Mouse (Mus musculus): ENCODE results near the gene Trrap. TPM values are rescaled to one million over a fixed set of nuclear protein-coding genes. Genes with fewer than 3 reads are reported as not detected.
"Not testable (repeated sequence)": the region's sequence is repeated elsewhere in the genome, so short reads cannot be mapped to it uniquely, and the experiment has no call there.

Trrap gene
- 68.8 and 75.4 TPM in 2 replicates for polyA plus RNA-seq (2014; fragmentation: Nextera tagmentation; extraction: Ambion mirVana)

- ATAC-seq (ENCODE audit: low read depth): peak; percentile 7; the same call in 1 of the 2 replicates
- H3K36me3 ChIP-seq (ENCODE audit: control insufficient read depth, insufficient read depth, low read length): peaks cover 14% of the 10 kb centered on the region
Observed at GRCm38 (mm10) chr5:144767106-144767798, at the start of gene Trrap. Trrap (plus strand) TSS chr5:144767732.

GRCm38 (mm10) chr5:144719781-144720180 lies 47.8 kb upstream of the Trrap start:
- H3K4me2 ChIP-seq (ENCODE audit: low read depth, low read length): no peak overlapping the region
- no peak overlapping the region for H3K27ac ChIP-seq (replicated peaks; ENCODE audit: low read depth, low read length)
- H3K4me3 ChIP-seq (ENCODE audit: low read depth, low read length): no peak overlapping the region
- peak; percentile 16 for DNase-seq (ENCODE audit: low spot score)
- WGBS: 41% methylated on average over 6 of the region's 6 CpGs
- no peak overlapping the region for H3K9ac ChIP-seq (ENCODE audit: low read depth, low read length)
- H3K27me3 ChIP-seq (replicated peaks; ENCODE audit: control insufficient read depth, insufficient read depth, low read length): no peaks in the 10 kb centered on the region
- no peaks in the 10 kb centered on the region for H3K9me3 ChIP-seq (ENCODE audit: control insufficient read depth, low read length)
- no peaks in the 10 kb centered on the region for H3K4me1 ChIP-seq (ENCODE audit: control insufficient read depth, insufficient read depth, low read length)
- ATAC-seq (ENCODE audit: low read depth): no peak
- no peaks in the 10 kb centered on the region for H3K36me3 ChIP-seq (ENCODE audit: control insufficient read depth, insufficient read depth, low read length)

More at GRCm38 (mm10) chr5:144767106-144767798, at the start of gene Trrap:
- H3K9me3 ChIP-seq (ENCODE audit: control insufficient read depth, low read length); H3K27me3 ChIP-seq (replicated peaks; ENCODE audit: control insufficient read depth, insufficient read depth, low read length); H3K4me1 ChIP-seq (ENCODE audit: control insufficient read depth, insufficient read depth, low read length); DNase-seq (ENCODE audit: low spot score): not testable (repeated sequence)
- Histone ChIP-seq H3K4me3 (ENCODE audit: low read depth, low read length) (peak within 1 kb of the TSS; percentile 96), H3K4me2 (ENCODE audit: low read depth, low read length) (peak within 1 kb of the TSS; percentile 65), H3K27ac (replicated peaks; ENCODE audit: low read depth, low read length) (peak within 1 kb of the TSS; percentile 97), H3K9ac (ENCODE audit: low read depth, low read length) (peak within 1 kb of the TSS; percentile 97)
- WGBS: 86% methylated on average over 12 of the region's 15 CpGs

GRCm38 (mm10) chr5:144720281-144720680 lies 47.3 kb upstream of the Trrap start:
- no peak overlapping the region for H3K9ac ChIP-seq (ENCODE audit: low read depth, low read length)
- no peak overlapping the region for H3K4me3 ChIP-seq (ENCODE audit: low read depth, low read length)
- no peaks in the 10 kb centered on the region for H3K27me3 ChIP-seq (replicated peaks; ENCODE audit: control insufficient read depth, insufficient read depth, low read length)
- H3K4me2 ChIP-seq (ENCODE audit: low read depth, low read length): no peak overlapping the region
- DNase-seq (ENCODE audit: low spot score) (peak; percentile 17), ATAC-seq (ENCODE audit: low read depth) (no peak)
- H3K27ac ChIP-seq (replicated peaks; ENCODE audit: low read depth, low read length): no peak overlapping the region
- no peaks in the 10 kb centered on the region for H3K4me1 ChIP-seq (ENCODE audit: control insufficient read depth, insufficient read depth, low read length)
- H3K36me3 ChIP-seq (ENCODE audit: control insufficient read depth, insufficient read depth, low read length): no peaks in the 10 kb centered on the region
- no peaks in the 10 kb centered on the region for H3K9me3 ChIP-seq (ENCODE audit: control insufficient read depth, low read length)
- WGBS: 45% methylated on average over 4 of the region's 4 CpGs

- DNase-seq (ENCODE audit: low spot score) (no peak), ATAC-seq (ENCODE audit: low read depth) (no peak)
- Histone ChIP-seq H3K4me1 (ENCODE audit: control insufficient read depth, insufficient read depth, low read length) (no peaks in the 10 kb centered on the region), H3K9ac (ENCODE audit: low read depth, low read length) (no peak overlapping the region), H3K9me3 (ENCODE audit: control insufficient read depth, low read length) (no peaks in the 10 kb centered on the region), H3K4me2 (ENCODE audit: low read depth, low read length) (no peak overlapping the region), H3K4me3 (ENCODE audit: low read depth, low read length) (no peak overlapping the region), H3K27me3 (replicated peaks; ENCODE audit: control insufficient read depth, insufficient read depth, low read length) (peaks cover 11% of the 10 kb centered on the region; the same call in 1 of the 2 replicates), H3K36me3 (ENCODE audit: control insufficient read depth, insufficient read depth, low read length) (no peaks in the 10 kb centered on the region), H3K27ac (replicated peaks; ENCODE audit: low read depth, low read length) (no peak overlapping the region)
- WGBS: 19% methylated on average over 2 of the region's 2 CpGs
Observed at GRCm38 (mm10) chr5:144724926-144725325, 42.6 kb upstream of the Trrap start.

- ATAC-seq (ENCODE audit: low read depth) (no peak), DNase-seq (ENCODE audit: low spot score) (no peak)
- peaks cover 11% of the 10 kb centered on the region; the same call in 1 of the 2 replicates for H3K27me3 ChIP-seq (replicated peaks; ENCODE audit: control insufficient read depth, insufficient read depth, low read length)
- no peak overlapping the region for H3K9ac ChIP-seq (ENCODE audit: low read depth, low read length)
- H3K36me3 ChIP-seq (ENCODE audit: control insufficient read depth, insufficient read depth, low read length): no peaks in the 10 kb centered on the region
- H3K4me2 ChIP-seq (ENCODE audit: low read depth, low read length): no peak overlapping the region
- 77% methylated on average over 3 of the region's 3 CpGs for WGBS
- H3K4me3 ChIP-seq (ENCODE audit: low read depth, low read length): no peak overlapping the region
- H3K27ac ChIP-seq (replicated peaks; ENCODE audit: low read depth, low read length): no peak overlapping the region
- H3K9me3 ChIP-seq (ENCODE audit: control insufficient read depth, low read length): no peaks in the 10 kb centered on the region
- H3K4me1 ChIP-seq (ENCODE audit: control insufficient read depth, insufficient read depth, low read length): no peaks in the 10 kb centered on the region
Observed at GRCm38 (mm10) chr5:144725554-144725953, 42.0 kb upstream of the Trrap start.

GRCm38 (mm10) chr5:144727119-144727518 lies 40.4 kb upstream of the Trrap start:
- DNase-seq (ENCODE audit: low spot score): peak; percentile 69
- no peak overlapping the region for H3K9ac ChIP-seq (ENCODE audit: low read depth, low read length)
- H3K9me3 ChIP-seq (ENCODE audit: control insufficient read depth, low read length): no peaks in the 10 kb centered on the region
- H3K4me3 ChIP-seq (ENCODE audit: low read depth, low read length): no peak overlapping the region
- no peak overlapping the region for H3K27ac ChIP-seq (replicated peaks; ENCODE audit: low read depth, low read length)
- WGBS: 9% methylated on average over 9 of the region's 9 CpGs
- H3K4me1 ChIP-seq (ENCODE audit: control insufficient read depth, insufficient read depth, low read length): no peaks in the 10 kb centered on the region
- H3K27me3 ChIP-seq (replicated peaks; ENCODE audit: control insufficient read depth, insufficient read depth, low read length): peaks cover 11% of the 10 kb centered on the region; the same call in 1 of the 2 replicates
- no peaks in the 10 kb centered on the region for H3K36me3 ChIP-seq (ENCODE audit: control insufficient read depth, insufficient read depth, low read length)
- peak; percentile 48; the same call in 1 of the 2 replicates for ATAC-seq (ENCODE audit: low read depth)
- no peak overlapping the region for H3K4me2 ChIP-seq (ENCODE audit: low read depth, low read length)

GRCm38 (mm10) chr5:144728237-144728636 lies 39.3 kb upstream of the Trrap start:
- H3K4me3 ChIP-seq (ENCODE audit: low read depth, low read length): no peak overlapping the region
- no peak overlapping the region for H3K27ac ChIP-seq (replicated peaks; ENCODE audit: low read depth, low read length)
- H3K4me1 ChIP-seq (ENCODE audit: control insufficient read depth, insufficient read depth, low read length): no peaks in the 10 kb centered on the region
- H3K9ac ChIP-seq (ENCODE audit: low read depth, low read length): no peak overlapping the region
- DNase-seq (ENCODE audit: low spot score) (no peak), ATAC-seq (ENCODE audit: low read depth) (peak; percentile 67; the same call in 1 of the 2 replicates)
- H3K36me3 ChIP-seq (ENCODE audit: control insufficient read depth, insufficient read depth, low read length): no peaks in the 10 kb centered on the region
- H3K4me2 ChIP-seq (ENCODE audit: low read depth, low read length): no peak overlapping the region
- H3K9me3 ChIP-seq (ENCODE audit: control insufficient read depth, low read length): no peaks in the 10 kb centered on the region
- 22% methylated on average over 5 of the region's 5 CpGs for WGBS
- peaks cover 11% of the 10 kb centered on the region; the same call in 1 of the 2 replicates for H3K27me3 ChIP-seq (replicated peaks; ENCODE audit: control insufficient read depth, insufficient read depth, low read length)

GRCm38 (mm10) chr5:144729216-144729615 lies 38.3 kb upstream of the Trrap start:
- no peak overlapping the region for H3K4me3 ChIP-seq (ENCODE audit: low read depth, low read length)
- H3K9me3 ChIP-seq (ENCODE audit: control insufficient read depth, low read length): no peaks in the 10 kb centered on the region
- no peak overlapping the region for H3K9ac ChIP-seq (ENCODE audit: low read depth, low read length)
- ATAC-seq (ENCODE audit: low read depth) (no peak), DNase-seq (ENCODE audit: low spot score) (no peak)
- H3K27ac ChIP-seq (replicated peaks; ENCODE audit: low read depth, low read length): no peak overlapping the region
- WGBS: 76% methylated on average over 8 of the region's 8 CpGs
- H3K4me1 ChIP-seq (ENCODE audit: control insufficient read depth, insufficient read depth, low read length): no peaks in the 10 kb centered on the region
- H3K27me3 ChIP-seq (replicated peaks; ENCODE audit: control insufficient read depth, insufficient read depth, low read length): peaks cover 11% of the 10 kb centered on the region; the same call in 1 of the 2 replicates
- no peaks in the 10 kb centered on the region for H3K36me3 ChIP-seq (ENCODE audit: control insufficient read depth, insufficient read depth, low read length)
- H3K4me2 ChIP-seq (ENCODE audit: low read depth, low read length): no peak overlapping the region

GRCm38 (mm10) chr5:144733953-144734352 lies 33.6 kb upstream of the Trrap start:
- no peaks in the 10 kb centered on the region for H3K9me3 ChIP-seq (ENCODE audit: control insufficient read depth, low read length)
- no peaks in the 10 kb centered on the region for H3K36me3 ChIP-seq (ENCODE audit: control insufficient read depth, insufficient read depth, low read length)
- H3K9ac ChIP-seq (ENCODE audit: low read depth, low read length): no peak overlapping the region
- WGBS: 27% methylated on average over 4 of the region's 4 CpGs
- DNase-seq (ENCODE audit: low spot score) (peak; percentile 61), ATAC-seq (ENCODE audit: low read depth) (no peak)
- H3K4me3 ChIP-seq (ENCODE audit: low read depth, low read length): no peak overlapping the region
- H3K27ac ChIP-seq (replicated peaks; ENCODE audit: low read depth, low read length): no peak overlapping the region
- no peaks in the 10 kb centered on the region for H3K27me3 ChIP-seq (replicated peaks; ENCODE audit: control insufficient read depth, insufficient read depth, low read length)
- H3K4me2 ChIP-seq (ENCODE audit: low read depth, low read length): no peak overlapping the region
- H3K4me1 ChIP-seq (ENCODE audit: control insufficient read depth, insufficient read depth, low read length): no peaks in the 10 kb centered on the region

All from embryonic facial prominence, embryonic 14.5 days (tissue).